Mouse (Mus musculus): ENCODE results near the gene Slf1.

Gene Slf1

DNA sequence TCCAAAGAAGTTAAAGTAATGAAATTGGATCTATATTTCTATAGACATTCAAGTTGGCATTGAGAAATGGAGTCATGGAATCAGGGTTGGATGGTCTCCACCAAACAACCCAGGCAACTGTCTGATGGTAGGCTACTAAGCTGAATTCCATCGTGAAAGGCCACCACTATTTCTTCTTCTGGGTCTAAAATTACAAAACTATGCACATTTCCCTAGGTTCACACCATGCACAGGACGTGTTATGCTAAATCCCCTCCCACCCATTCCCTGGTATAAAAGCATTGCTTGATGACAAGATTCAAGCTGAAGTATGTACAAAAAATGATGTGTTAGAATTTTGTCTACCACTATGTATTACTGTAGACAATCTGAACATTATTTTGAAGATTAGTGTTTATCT, 116.4 kb downstream of the Slf1 start:
- in situ Hi-C loops (cut with MboI; ENCODE audit: low pct_unique_long_range_greater_than_20kb in 1 of 2, low sequenced_read_pairs in 2 of 2, unreplicated experiment in 1 of 2), result no loop called here

DNA sequence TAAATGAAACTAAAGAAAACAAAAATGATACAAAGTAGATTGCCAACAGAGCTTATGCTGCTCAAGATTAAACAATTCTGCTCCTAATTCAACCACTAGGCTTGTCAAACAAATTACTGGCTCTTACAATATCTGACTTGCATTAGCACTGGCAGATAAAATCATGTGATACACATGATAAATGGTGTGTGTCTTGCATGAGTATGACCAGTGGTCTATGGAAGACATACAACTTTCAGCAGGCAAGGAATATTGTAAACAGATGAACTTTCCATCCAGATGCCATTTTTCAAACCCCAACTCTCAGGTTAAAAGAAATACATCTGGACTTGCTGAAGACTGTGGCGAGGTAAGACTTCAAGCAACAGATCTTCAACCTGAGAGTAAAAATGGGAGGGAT, 131.6 kb downstream of the Slf1 start:
- in situ Hi-C loops (cut with MboI; ENCODE audit: low pct_unique_long_range_greater_than_20kb in 1 of 2, low sequenced_read_pairs in 2 of 2, unreplicated experiment in 1 of 2), result no loop called here

DNA sequence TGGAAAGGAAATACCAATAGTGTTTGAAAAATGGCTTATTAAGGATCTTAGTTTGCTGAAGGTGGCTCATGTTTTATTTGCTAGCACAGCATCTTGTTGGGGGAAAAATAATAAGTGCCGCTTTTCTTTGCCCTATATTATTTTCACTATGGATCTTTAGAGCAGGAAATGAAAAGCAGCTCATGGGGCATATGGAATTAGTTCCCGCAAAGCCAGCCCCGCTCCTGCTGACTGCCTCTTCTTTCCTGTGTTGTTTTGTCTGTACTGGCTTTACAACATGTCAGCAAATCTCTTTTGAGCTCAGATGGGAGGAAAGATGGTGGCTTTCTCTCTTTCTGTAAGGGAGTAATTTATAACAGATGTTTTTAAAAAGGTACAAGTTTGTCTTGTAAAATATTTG, 132.6 kb downstream of the Slf1 start:
- in situ Hi-C loops (cut with MboI; ENCODE audit: low pct_unique_long_range_greater_than_20kb in 1 of 2, low sequenced_read_pairs in 2 of 2, unreplicated experiment in 1 of 2), result no loop called here

All from mouse embryonic stem cell (cell line).